Mouse (Mus musculus) intestine, embryonic 15.5 days (tissue): ENCODE measurements around the gene Tmco3. TPM values are rescaled to one million over a fixed set of nuclear protein-coding genes. Genes with fewer than 3 reads are reported as not detected.
"Not testable (repeated sequence)": the region's sequence is repeated elsewhere in the genome, so short reads cannot be mapped to it uniquely, and the experiment has no call there.

Experiments
- ATAC-seq: fragments of 200-750 bp; cut with Nextera tagmentation; 2 replicates; pipeline ENCODE4 v1.8.0; 2017; ENCODE audit warnings: moderate TSS enrichment, moderate library complexity
- H3K27ac ChIP-seq: fragments of 300-500 bp; sonication (generic); 2 replicates; pipeline ENCODE4 v1.5.1; 2015; ENCODE audit warnings: mild to moderate bottlenecking, inconsistent platforms
- H3K27me3 ChIP-seq: fragments of 300-500 bp; sonication (generic); replicated peaks from 2 replicates; pipeline ENCODE4 v1.6.1; 2015; ENCODE audit warnings: inconsistent platforms
- H3K36me3 ChIP-seq: fragments of 300-500 bp; sonication (generic); 2 replicates; pipeline ENCODE4 v1.6.1; 2015; ENCODE audit warnings: inconsistent platforms
- H3K4me1 ChIP-seq: fragments of 300-500 bp; sonication (generic); replicated peaks from 2 replicates; pipeline ENCODE4 v1.6.1; 2015; ENCODE audit warnings: inconsistent platforms
- H3K4me2 ChIP-seq: fragments of 300-500 bp; sonication (generic); replicated peaks from 2 replicates; pipeline ENCODE4 v1.6.1; 2015; ENCODE audit warnings: mild to moderate bottlenecking, inconsistent platforms
- H3K4me3 ChIP-seq: fragments of 300-500 bp; sonication (generic); replicated peaks from 2 replicates; pipeline ENCODE4 v1.5.1; 2015; ENCODE audit warnings: inconsistent platforms
- H3K9ac ChIP-seq: fragments of 300-500 bp; sonication (generic); 2 replicates; pipeline ENCODE4 v1.6.1; 2015; ENCODE audit warnings: inconsistent platforms
- H3K9me3 ChIP-seq: fragments of 300-500 bp; sonication (generic); 2 replicates; pipeline ENCODE4 v1.6.1; 2016; ENCODE audit warnings: inconsistent platforms
- WGBS: fragments of 180-500 bp; shearing (Covaris S2); methylation state at CpG from one replicate; pipeline ENCODE4 v1.1.7; 2015; 5-methylcytosine and 5-hydroxymethylcytosine counted together
- polyA plus RNA-seq: library from polyadenylated mRNA; unstranded; fragments of >200 nt; fragmentation: Nextera tagmentation; extraction: Ambion mirVana; gene quantifications from 2 replicates; pipeline ENCODE4 v1.2.1, GENCODE M21; 2015

Tmco3 gene
- polyA plus RNA-seq, 1 experiment from 2014 or later = 30.7 TPM

GRCm38 (mm10) chr8:13316671-13317070 lies 28.7 kb downstream of the Tmco3 start:
- Histone ChIP-seq H3K9ac (no peak overlapping the region), H3K4me2 (no peak overlapping the region), H3K27me3 (no peaks in the 10 kb centered on the region), H3K4me3 (no peak overlapping the region), H3K27ac (no peak overlapping the region), H3K9me3 (no peaks in the 10 kb centered on the region), H3K36me3 (0 out of 2 replicates have a peak, but pooled peaks cover 3% of the 10 kb centered on the region), H3K4me1 (no peaks in the 10 kb centered on the region)
- ATAC-seq = no peak
- 87% methylated on average over 10 of the region's 10 CpGs for WGBS

- Histone ChIP-seq H3K36me3 (no peaks in the 10 kb centered on the region), H3K9ac (no peak overlapping the region), H3K27me3 (no peaks in the 10 kb centered on the region), H3K27ac (peak overlapping the region; percentile 32; the same call in 1 of the 2 replicates), H3K4me1 (peaks cover 3% of the 10 kb centered on the region; the same call in 1 of the 2 replicates), H3K4me3 (no peak overlapping the region), H3K4me2 (no peak overlapping the region), H3K9me3 (no peaks in the 10 kb centered on the region)
- WGBS = 27% methylated on average over 5 of the region's 5 CpGs
- ATAC-seq = peak; percentile 84
Measured at GRCm38 (mm10) chr8:13326598-13326997, 38.6 kb downstream of the Tmco3 start.

GRCm38 (mm10) chr8:13334671-13335070 lies 46.7 kb downstream of the Tmco3 start:
- WGBS = 39% methylated on average over 1 of the region's 1 CpGs
- H3K4me1 ChIP-seq = no peaks in the 10 kb centered on the region; the same call in 1 of the 2 replicates
- no peak for ATAC-seq
- no peak overlapping the region for H3K4me2 ChIP-seq
- H3K27me3 ChIP-seq = no peaks in the 10 kb centered on the region
- no peak overlapping the region for H3K4me3 ChIP-seq
- no peaks in the 10 kb centered on the region for H3K9me3 ChIP-seq
- no peaks in the 10 kb centered on the region for H3K36me3 ChIP-seq
- no peak overlapping the region for H3K9ac ChIP-seq
- H3K27ac ChIP-seq = no peak overlapping the region

GRCm38 (mm10) chr8:13337245-13337644 lies 49.3 kb downstream of the Tmco3 start:
- not testable (repeated sequence) for H3K27ac ChIP-seq, H3K36me3 ChIP-seq, H3K9ac ChIP-seq, H3K4me2 ChIP-seq, H3K9me3 ChIP-seq, ATAC-seq, H3K4me3 ChIP-seq, H3K27me3 ChIP-seq
- peaks cover 12% of the 10 kb centered on the region for H3K4me1 ChIP-seq
- WGBS = 65% methylated on average over 6 of the region's 6 CpGs

- Histone ChIP-seq H3K9me3 (no peaks in the 10 kb centered on the region), H3K9ac (no peak overlapping the region), H3K4me2 (peak overlapping the region; percentile 79; the same call in 1 of the 2 replicates), H3K4me3 (no peak overlapping the region), H3K36me3 (0 out of 2 replicates have a peak, but pooled peaks cover 9% of the 10 kb centered on the region), H3K27me3 (no peaks in the 10 kb centered on the region), H3K27ac (no peak overlapping the region), H3K4me1 (peaks cover 12% of the 10 kb centered on the region)
- WGBS = 59% methylated on average over 3 of the region's 3 CpGs
- 0 out of 2 replicates have a peak, but pooled peaks have one; percentile 1 for ATAC-seq
Measured at GRCm38 (mm10) chr8:13337678-13338077, 49.7 kb downstream of the Tmco3 start.

GRCm38 (mm10) chr8:13338255-13338860 lies 50.4 kb downstream of the Tmco3 start, which contains the start of gene Tfdp1:
TSS of gene Tfdp1 (plus strand) at chr8:13338751.
- Histone ChIP-seq H3K4me2 (peak within 1 kb of the TSS; percentile 79), H3K9ac (peak within 1 kb of the TSS; percentile 96), H3K9me3 (no peaks in the 10 kb centered on the region), H3K4me3 (peak within 1 kb of the TSS; percentile 88), H3K36me3 (peaks cover 11% of the 10 kb centered on the region; the same call in 1 of the 2 replicates), H3K4me1 (peaks cover 12% of the 10 kb centered on the region), H3K27me3 (no peaks in the 10 kb centered on the region), H3K27ac (peak within 1 kb of the TSS; percentile 73)
- ATAC-seq = peak; percentile 96
- under 1% methylated on average over 59 of the region's 72 CpGs for WGBS

GRCm38 (mm10) chr8:13338901-13339645 lies 51.1 kb downstream of the Tmco3 start:
- H3K4me1 ChIP-seq = peaks cover 12% of the 10 kb centered on the region
- under 1% methylated on average over 60 of the region's 70 CpGs for WGBS
- no peaks in the 10 kb centered on the region for H3K27me3 ChIP-seq
- H3K4me2 ChIP-seq = peak overlapping the region; percentile 79
- peak; percentile 68 for ATAC-seq
- H3K27ac ChIP-seq = peak overlapping the region; percentile 73
- H3K4me3 ChIP-seq = peak overlapping the region; percentile 88
- no peaks in the 10 kb centered on the region for H3K9me3 ChIP-seq
- H3K36me3 ChIP-seq = peaks cover 16% of the 10 kb centered on the region; the same call in 1 of the 2 replicates
- H3K9ac ChIP-seq = peak overlapping the region; percentile 96

- no peak for ATAC-seq
- H3K4me1 ChIP-seq = peaks cover 12% of the 10 kb centered on the region
- no peaks in the 10 kb centered on the region for H3K27me3 ChIP-seq
- H3K4me2 ChIP-seq = peak overlapping the region; percentile 79
- 0 out of 2 replicates have a peak overlapping the region, but pooled peaks have one; percentile 24 for H3K9ac ChIP-seq
- peaks cover 17% of the 10 kb centered on the region; the same call in 1 of the 2 replicates for H3K36me3 ChIP-seq
- WGBS = 2% methylated on average over 11 of the region's 11 CpGs
- peak overlapping the region; percentile 88 for H3K4me3 ChIP-seq
- no peak overlapping the region for H3K27ac ChIP-seq
- H3K9me3 ChIP-seq = no peaks in the 10 kb centered on the region
Measured at GRCm38 (mm10) chr8:13339646-13339990, 51.6 kb downstream of the Tmco3 start.

GRCm38 (mm10) chr8:13340650-13341049 lies 52.7 kb downstream of the Tmco3 start:
- H3K27ac ChIP-seq = no peak overlapping the region
- no peaks in the 10 kb centered on the region for H3K9me3 ChIP-seq
- 84% methylated on average over 8 of the region's 8 CpGs for WGBS
- H3K4me3 ChIP-seq = no peak overlapping the region
- H3K4me1 ChIP-seq = peaks cover 12% of the 10 kb centered on the region
- ATAC-seq = no peak
- H3K27me3 ChIP-seq = no peaks in the 10 kb centered on the region
- 0 out of 2 replicates have a peak overlapping the region, but pooled peaks have one; percentile 13 for H3K9ac ChIP-seq
- peaks cover 22% of the 10 kb centered on the region for H3K36me3 ChIP-seq
- peak overlapping the region; percentile 79 for H3K4me2 ChIP-seq

GRCm38 (mm10) chr8:13342340-13342739 lies 54.4 kb downstream of the Tmco3 start:
- no peak overlapping the region for H3K27ac ChIP-seq
- no peaks in the 10 kb centered on the region for H3K9me3 ChIP-seq
- peaks cover 37% of the 10 kb centered on the region for H3K36me3 ChIP-seq
- no peak overlapping the region for H3K9ac ChIP-seq
- WGBS = 73% methylated on average over 2 of the region's 2 CpGs
- H3K4me3 ChIP-seq = no peak overlapping the region
- no peak for ATAC-seq
- no peaks in the 10 kb centered on the region for H3K27me3 ChIP-seq
- peaks cover 12% of the 10 kb centered on the region for H3K4me1 ChIP-seq
- no peak overlapping the region for H3K4me2 ChIP-seq

- Histone ChIP-seq H3K9me3 (no peaks in the 10 kb centered on the region), H3K4me2 (no peak overlapping the region), H3K27me3 (no peaks in the 10 kb centered on the region), H3K36me3 (peaks cover 42% of the 10 kb centered on the region), H3K27ac (no peak overlapping the region), H3K9ac (no peak overlapping the region), H3K4me3 (no peak overlapping the region), H3K4me1 (peaks cover 12% of the 10 kb centered on the region)
- ATAC-seq = no peak
- 93% methylated on average over 4 of the region's 4 CpGs for WGBS
Measured at GRCm38 (mm10) chr8:13343134-13343533, 55.1 kb downstream of the Tmco3 start.

GRCm38 (mm10) chr8:13350052-13350451 lies 62.1 kb downstream of the Tmco3 start:
- WGBS = 86% methylated on average over 7 of the region's 7 CpGs
- Histone ChIP-seq H3K27ac (no peak overlapping the region), H3K4me3 (no peak overlapping the region), H3K9ac (no peak overlapping the region), H3K27me3 (no peaks in the 10 kb centered on the region), H3K9me3 (no peaks in the 10 kb centered on the region), H3K4me2 (no peak overlapping the region), H3K4me1 (peaks cover 8% of the 10 kb centered on the region; the same call in 1 of the 2 replicates), H3K36me3 (peaks cover 63% of the 10 kb centered on the region)
- ATAC-seq = no peak
